Mouse (Mus musculus) E14TG2a.4 (cell line): ENCODE measurements around the gene Gm28048.

Experiments
- H3K27me3 ChIP-seq: 2 replicates; pipeline ENCODE4 v1.6.1; 2014; ENCODE audit warnings: low read length, control low read depth; ENCODE audit not compliant: insufficient read depth
- H3K36me3 ChIP-seq: 2 replicates; pipeline ENCODE4 v1.6.1; 2014; ENCODE audit warnings: low read length, control low read depth; ENCODE audit not compliant: insufficient read depth
- H3K4me1 ChIP-seq: replicated peaks from 2 replicates; pipeline ENCODE4 v1.6.1; 2014; ENCODE audit warnings: low read depth, low read length, control low read depth
- H3K4me3 ChIP-seq: replicated peaks from 2 replicates; pipeline ENCODE4 v1.5.1; 2014; ENCODE audit warnings: mild to moderate bottlenecking, low read length
- H3K9me3 ChIP-seq: 2 replicates; pipeline ENCODE4 v1.6.1; 2014; ENCODE audit warnings: low read length, control low read depth
- CTCF ChIP-seq: conservative IDR thresholded peaks from 2 replicates; pipeline ENCODE4 v1.5.1; 2014; ENCODE audit warnings: low read length
- NANOG ChIP-seq: IDR thresholded peaks from 2 replicates; pipeline ENCODE4 v1.6.1; 2014; ENCODE audit warnings: borderline replicate concordance, low read length, mixed read lengths
- POU5F1 ChIP-seq: IDR thresholded peaks from 2 replicates; pipeline ENCODE4 v1.6.1; 2014; ENCODE audit warnings: low read length, borderline replicate concordance

The Gm28048 gene

GRCm38 (mm10) chr11:22970546-22970945 lies 11.3 kb downstream of the Gm28048 start:
- peaks cover 22% of the 10 kb centered on the region for H3K4me1 ChIP-seq
- H3K27me3 ChIP-seq: no peaks in the 10 kb centered on the region
- peaks cover 85% of the 10 kb centered on the region for H3K9me3 ChIP-seq
- 0 out of 2 replicates have a peak overlapping the region, but pooled peaks have one; percentile 84 for H3K4me3 ChIP-seq
- no peak for TF ChIP-seq NANOG
- TF ChIP-seq CTCF: no peak
- TF ChIP-seq POU5F1: no peak
- peaks cover 31% of the 10 kb centered on the region for H3K36me3 ChIP-seq

- Histone ChIP-seq H3K27me3 (no peaks in the 10 kb centered on the region), H3K36me3 (peaks cover 23% of the 10 kb centered on the region), H3K4me3 (no peak overlapping the region), H3K4me1 (peaks cover 18% of the 10 kb centered on the region), H3K9me3 (peaks cover 78% of the 10 kb centered on the region)
- TF ChIP-seq CTCF (peak; percentile 81), NANOG (no peak), POU5F1 (no peak)
Measured at GRCm38 (mm10) chr11:22969486-22969885, 12.4 kb downstream of the Gm28048 start.

GRCm38 (mm10) chr11:22965503-22965902 lies 16.4 kb downstream of the Gm28048 start:
- Histone ChIP-seq H3K4me3 (no peak overlapping the region), H3K9me3 (peaks cover 39% of the 10 kb centered on the region), H3K36me3 (peaks cover 13% of the 10 kb centered on the region; the same call in 1 of the 2 replicates), H3K4me1 (peaks cover 16% of the 10 kb centered on the region), H3K27me3 (no peaks in the 10 kb centered on the region)
- TF ChIP-seq NANOG: no peak
- TF ChIP-seq CTCF: peak; percentile 24

- H3K36me3 ChIP-seq: peaks cover 13% of the 10 kb centered on the region; the same call in 1 of the 2 replicates
- no peak for TF ChIP-seq CTCF
- TF ChIP-seq POU5F1: no peak
- no peak for TF ChIP-seq NANOG
Measured at GRCm38 (mm10) chr11:22964401-22964800, 17.5 kb downstream of the Gm28048 start.

GRCm38 (mm10) chr11:22962101-22962500 lies 19.8 kb downstream of the Gm28048 start:
- TF ChIP-seq NANOG: no peak
- no peak for TF ChIP-seq POU5F1
- TF ChIP-seq CTCF: no peak
- H3K4me1 ChIP-seq: peaks cover 18% of the 10 kb centered on the region

More at GRCm38 (mm10) chr11:22964401-22964800, 17.5 kb downstream of the Gm28048 start:
- Histone ChIP-seq H3K4me3 (no peak overlapping the region), H3K4me1 (peaks cover 17% of the 10 kb centered on the region), H3K27me3 (no peaks in the 10 kb centered on the region), H3K9me3 (peaks cover 28% of the 10 kb centered on the region)

GRCm38 (mm10) chr11:22957791-22958374 lies 24.0 kb downstream of the Gm28048 start:
- Histone ChIP-seq H3K27me3 (no peaks in the 10 kb centered on the region), H3K4me1 (peaks cover 23% of the 10 kb centered on the region), H3K4me3 (no peak overlapping the region), H3K36me3 (peaks cover 16% of the 10 kb centered on the region), H3K9me3 (no peaks in the 10 kb centered on the region)
- no peak for TF ChIP-seq NANOG
- TF ChIP-seq CTCF: peak; percentile 51
- no peak for TF ChIP-seq POU5F1

More at GRCm38 (mm10) chr11:22962101-22962500, 19.8 kb downstream of the Gm28048 start:
- no peaks in the 10 kb centered on the region for H3K27me3 ChIP-seq
- peaks cover 7% of the 10 kb centered on the region; the same call in 1 of the 2 replicates for H3K36me3 ChIP-seq
- H3K4me3 ChIP-seq: no peak overlapping the region
- peaks cover 7% of the 10 kb centered on the region for H3K9me3 ChIP-seq

- no peaks in the 10 kb centered on the region for H3K9me3 ChIP-seq
- peaks cover 23% of the 10 kb centered on the region for H3K4me1 ChIP-seq
- H3K36me3 ChIP-seq: peaks cover 21% of the 10 kb centered on the region
- H3K27me3 ChIP-seq: no peaks in the 10 kb centered on the region
- H3K4me3 ChIP-seq: peak overlapping the region; percentile 54
- TF ChIP-seq POU5F1 (no peak), CTCF (peak; percentile 41)
Measured at GRCm38 (mm10) chr11:22956830-22957229, 25.1 kb downstream of the Gm28048 start.

GRCm38 (mm10) chr11:22956346-22956745 lies 25.5 kb downstream of the Gm28048 start:
- TF ChIP-seq POU5F1 (no peak), NANOG (no peak), CTCF (no peak)
- H3K36me3 ChIP-seq: peaks cover 22% of the 10 kb centered on the region
- H3K4me1 ChIP-seq: peaks cover 21% of the 10 kb centered on the region
- no peaks in the 10 kb centered on the region for H3K9me3 ChIP-seq
- H3K4me3 ChIP-seq: no peak overlapping the region
- no peaks in the 10 kb centered on the region for H3K27me3 ChIP-seq

GRCm38 (mm10) chr11:22952668-22953067 lies 29.2 kb downstream of the Gm28048 start:
- no peaks in the 10 kb centered on the region for H3K9me3 ChIP-seq
- peaks cover 41% of the 10 kb centered on the region for H3K4me1 ChIP-seq
- H3K27me3 ChIP-seq: no peaks in the 10 kb centered on the region
- TF ChIP-seq CTCF (no peak), POU5F1 (no peak), NANOG (no peak)
- no peak overlapping the region for H3K4me3 ChIP-seq
- peaks cover 22% of the 10 kb centered on the region for H3K36me3 ChIP-seq
